Mouse (Mus musculus): Measurements from ENCODE around the gene Iqcf6. TPM values are rescaled to one million over a fixed set of nuclear protein-coding genes. Genes with fewer than 3 reads are reported as not detected.

The Iqcf6 gene
- polyA plus RNA-seq (2021; fragmentation: Nextera tagmentation): not detected in 2 replicates
- long read RNA-seq, experiment 1: 0 reads
- long read RNA-seq, experiment 2: 0 reads

GRCm38 (mm10) chr9:106626282-106626681 is at the start of gene Iqcf6:
Gene Iqcf6, plus strand, starts transcription at chr9:106626582.

GRCm38 (mm10) chr9:106655884-106656720 is 29.7 kb downstream of the Iqcf6 start, which contains the start of gene Grm2:
Gene Grm2, minus strand, starts transcription at chr9:106656082.

Other genes with a start within 250 kb of the Iqcf6 start
- gene Rpl29, start 197.1 kb upstream of the Iqcf6 start, polyA plus RNA-seq (2021; fragmentation: Nextera tagmentation): 667 and 915 TPM in 2 replicates
- gene Acy1, start 188.3 kb upstream of the Iqcf6 start, polyA plus RNA-seq (2021; fragmentation: Nextera tagmentation): 11.2 and 11.3 TPM in 2 replicates
- gene Abhd14b, start 179.1 kb upstream of the Iqcf6 start, polyA plus RNA-seq (2021; fragmentation: Nextera tagmentation): 10.4 and 12.8 TPM in 2 replicates
- 61.7 and 68.7 TPM in 2 replicates for gene Abhd14a, start 178.9 kb upstream of the Iqcf6 start, polyA plus RNA-seq (2021; fragmentation: Nextera tagmentation)
- gene Pcbp4, start 173.3 kb upstream of the Iqcf6 start, polyA plus RNA-seq (2021; fragmentation: Nextera tagmentation): 63.4 and 112 TPM in 2 replicates
- 6.8 and 13.9 TPM in 2 replicates for gene Gpr62, start 160.6 kb upstream of the Iqcf6 start, polyA plus RNA-seq (2021; fragmentation: Nextera tagmentation)
- 24.7 and 25.8 TPM in 2 replicates for gene Rrp9, start 150.6 kb upstream of the Iqcf6 start, polyA plus RNA-seq (2021; fragmentation: Nextera tagmentation)
- gene Parp3, start 149.6 kb upstream of the Iqcf6 start, polyA plus RNA-seq (2021; fragmentation: Nextera tagmentation): 5.1 and 5.3 TPM in 2 replicates
- not detected in 2 replicates for gene Iqcf1, start 126.6 kb upstream of the Iqcf6 start, polyA plus RNA-seq (2021; fragmentation: Nextera tagmentation)
- not detected in 2 replicates for gene Iqcf5, start 112.0 kb upstream of the Iqcf6 start, polyA plus RNA-seq (2021; fragmentation: Nextera tagmentation)
- not detected in 2 replicates for gene Iqcf3, start 65.0 kb upstream of the Iqcf6 start, polyA plus RNA-seq (2021; fragmentation: Nextera tagmentation)
- gene Iqcf4, start 55.6 kb upstream of the Iqcf6 start, polyA plus RNA-seq (2021; fragmentation: Nextera tagmentation): not detected in 2 replicates
- gene Grm2, start 29.5 kb downstream of the Iqcf6 start, polyA plus RNA-seq (2021; fragmentation: Nextera tagmentation): 24.4 and 25.1 TPM in 2 replicates
- 115 and 122 TPM in 2 replicates for gene Tex264, start 59.3 kb downstream of the Iqcf6 start, polyA plus RNA-seq (2021; fragmentation: Nextera tagmentation)
- gene Rad54l2, start 162.6 kb downstream of the Iqcf6 start, polyA plus RNA-seq (2021; fragmentation: Nextera tagmentation): 1.5 and 1.8 TPM in 2 replicates
- 5.5 and 6.5 TPM in 2 replicates for gene Dcaf1, start 195.3 kb downstream of the Iqcf6 start, polyA plus RNA-seq (2021; fragmentation: Nextera tagmentation)

All from left cerebral cortex, adult 6 months (tissue).